Mouse (Mus musculus): Measurements from ENCODE around the gene Ddx19a. TPM values are rescaled to one million over a fixed set of nuclear protein-coding genes. Genes with fewer than 3 reads are reported as not detected.
A peak's percentile ranks its signal among the peaks of the same experiment; 100 is the strongest.
"Not testable (repeated sequence)": the region's sequence is repeated elsewhere in the genome, so short reads cannot be mapped to it uniquely, and the experiment has no call there.

The Ddx19a gene
- polyA plus RNA-seq, 1 experiment from 2014 or later: 12.1 TPM

GRCm38 (mm10) chr8:110944276-110944876, 53.2 kb downstream of the Ddx19a start:
- Histone ChIP-seq H3K36me3 (replicated peaks) (no peaks in the 10 kb centered on the region), H3K9ac (no peak overlapping the region), H3K27me3 (replicated peaks) (no peaks in the 10 kb centered on the region), H3K27ac (no peak overlapping the region), H3K9me3 (no peaks in the 10 kb centered on the region), H3K4me1 (no peaks in the 10 kb centered on the region), H3K4me3 (no peak overlapping the region), H3K4me2 (no peak overlapping the region)
- 89% methylated on average over 7 of the region's 7 CpGs for WGBS
- ATAC-seq (replicated peaks): no peak

- H3K27me3 ChIP-seq (replicated peaks): no peaks in the 10 kb centered on the region
- H3K4me3 ChIP-seq: no peak overlapping the region
- H3K9ac ChIP-seq: no peak overlapping the region
- H3K27ac ChIP-seq: no peak overlapping the region
- 48% methylated on average over 10 of the region's 10 CpGs for WGBS
- no peaks in the 10 kb centered on the region for H3K4me1 ChIP-seq
- no peak overlapping the region for H3K4me2 ChIP-seq
- no peaks in the 10 kb centered on the region for H3K36me3 ChIP-seq (replicated peaks)
- no peaks in the 10 kb centered on the region for H3K9me3 ChIP-seq
- no peak for ATAC-seq (replicated peaks)
Observed at GRCm38 (mm10) chr8:110941453-110941948, 56.1 kb downstream of the Ddx19a start.

- Histone ChIP-seq H3K9ac (no peak overlapping the region), H3K4me2 (no peak overlapping the region), H3K4me3 (no peak overlapping the region), H3K9me3 (no peaks in the 10 kb centered on the region), H3K36me3 (replicated peaks) (no peaks in the 10 kb centered on the region), H3K4me1 (no peaks in the 10 kb centered on the region), H3K27ac (no peak overlapping the region), H3K27me3 (replicated peaks) (no peaks in the 10 kb centered on the region)
- 89% methylated on average over 15 of the region's 15 CpGs for WGBS
- ATAC-seq (replicated peaks): no peak
Observed at GRCm38 (mm10) chr8:110940682-110941452, 56.7 kb downstream of the Ddx19a start.

- H3K27me3 ChIP-seq (replicated peaks): no peaks in the 10 kb centered on the region
- WGBS: 75% methylated on average over 6 of the region's 6 CpGs
- no peak overlapping the region for H3K4me3 ChIP-seq
- no peak for ATAC-seq (replicated peaks)
- H3K27ac ChIP-seq: no peak overlapping the region
- H3K9ac ChIP-seq: no peak overlapping the region
- no peak overlapping the region for H3K4me2 ChIP-seq
- H3K36me3 ChIP-seq (replicated peaks): no peaks in the 10 kb centered on the region
- no peaks in the 10 kb centered on the region for H3K9me3 ChIP-seq
- no peaks in the 10 kb centered on the region for H3K4me1 ChIP-seq
Observed at GRCm38 (mm10) chr8:110938882-110939589, 58.6 kb downstream of the Ddx19a start.

GRCm38 (mm10) chr8:110936217-110936616, 61.4 kb downstream of the Ddx19a start:
- Histone ChIP-seq H3K4me1 (no peaks in the 10 kb centered on the region), H3K4me3 (no peak overlapping the region), H3K4me2 (no peak overlapping the region), H3K9ac (no peak overlapping the region), H3K27me3 (replicated peaks) (no peaks in the 10 kb centered on the region), H3K27ac (0 out of 2 replicates have a peak overlapping the region, but pooled peaks have one; percentile 15), H3K36me3 (replicated peaks) (no peaks in the 10 kb centered on the region), H3K9me3 (no peaks in the 10 kb centered on the region)
- 94% methylated on average over 12 of the region's 12 CpGs for WGBS
- no peak for ATAC-seq (replicated peaks)

- 92% methylated on average over 2 of the region's 2 CpGs for WGBS
- no peak for ATAC-seq (replicated peaks)
Observed at GRCm38 (mm10) chr8:110933272-110933671, 64.3 kb downstream of the Ddx19a start.

GRCm38 (mm10) chr8:110932444-110932843, 65.2 kb downstream of the Ddx19a start:
- Histone ChIP-seq H3K4me1 (0 out of 2 replicates have a peak, but pooled peaks cover 3% of the 10 kb centered on the region), H3K9me3 (no peaks in the 10 kb centered on the region), H3K36me3 (replicated peaks) (no peaks in the 10 kb centered on the region), H3K27ac (no peak overlapping the region), H3K9ac (no peak overlapping the region), H3K4me3 (no peak overlapping the region), H3K4me2 (no peak overlapping the region), H3K27me3 (replicated peaks) (no peaks in the 10 kb centered on the region)
- ATAC-seq (replicated peaks): no peak
- WGBS: 90% methylated on average over 3 of the region's 3 CpGs

More at GRCm38 (mm10) chr8:110933272-110933671, 64.3 kb downstream of the Ddx19a start:
- H3K27me3 ChIP-seq (replicated peaks): no peaks in the 10 kb centered on the region
- no peaks in the 10 kb centered on the region for H3K9me3 ChIP-seq
- H3K36me3 ChIP-seq (replicated peaks): no peaks in the 10 kb centered on the region
- H3K4me3 ChIP-seq: no peak overlapping the region
- H3K27ac ChIP-seq: no peak overlapping the region
- no peak overlapping the region for H3K9ac ChIP-seq
- no peak overlapping the region for H3K4me2 ChIP-seq
- 0 out of 2 replicates have a peak, but pooled peaks cover 3% of the 10 kb centered on the region for H3K4me1 ChIP-seq

- Histone ChIP-seq H3K27me3 (replicated peaks) (no peaks in the 10 kb centered on the region), H3K4me2 (no peak overlapping the region), H3K4me1 (0 out of 2 replicates have a peak, but pooled peaks cover 3% of the 10 kb centered on the region), H3K9ac (no peak overlapping the region), H3K9me3 (no peaks in the 10 kb centered on the region), H3K4me3 (no peak overlapping the region), H3K36me3 (replicated peaks) (no peaks in the 10 kb centered on the region), H3K27ac (no peak overlapping the region)
- no peak for ATAC-seq (replicated peaks)
- WGBS: 76% methylated on average over 12 of the region's 12 CpGs
Observed at GRCm38 (mm10) chr8:110931176-110931939, 66.2 kb downstream of the Ddx19a start.

GRCm38 (mm10) chr8:110929672-110930071, 67.9 kb downstream of the Ddx19a start:
- H3K4me3 ChIP-seq; H3K36me3 ChIP-seq (replicated peaks); H3K9me3 ChIP-seq; ATAC-seq (replicated peaks); H3K27ac ChIP-seq; H3K4me2 ChIP-seq; H3K9ac ChIP-seq; H3K4me1 ChIP-seq; H3K27me3 ChIP-seq (replicated peaks): not testable (repeated sequence)
- 96% methylated on average over 6 of the region's 8 CpGs for WGBS

GRCm38 (mm10) chr8:110929066-110929465, 68.5 kb downstream of the Ddx19a start:
- no peak overlapping the region for H3K4me3 ChIP-seq
- 54% methylated on average over 5 of the region's 5 CpGs for WGBS
- H3K27ac ChIP-seq: no peak overlapping the region
- ATAC-seq (replicated peaks): no peak
- H3K9ac ChIP-seq: no peak overlapping the region
- no peak overlapping the region for H3K4me2 ChIP-seq
- no peaks in the 10 kb centered on the region for H3K36me3 ChIP-seq (replicated peaks)
- H3K4me1 ChIP-seq: 0 out of 2 replicates have a peak, but pooled peaks cover 3% of the 10 kb centered on the region
- no peaks in the 10 kb centered on the region for H3K27me3 ChIP-seq (replicated peaks)
- H3K9me3 ChIP-seq: no peaks in the 10 kb centered on the region

GRCm38 (mm10) chr8:110928435-110928834, 69.2 kb downstream of the Ddx19a start:
- no peak overlapping the region for H3K27ac ChIP-seq
- H3K9me3 ChIP-seq: no peaks in the 10 kb centered on the region
- H3K4me3 ChIP-seq: no peak overlapping the region
- H3K4me2 ChIP-seq: no peak overlapping the region
- H3K4me1 ChIP-seq: 0 out of 2 replicates have a peak, but pooled peaks cover 3% of the 10 kb centered on the region
- ATAC-seq (replicated peaks): no peak
- H3K27me3 ChIP-seq (replicated peaks): no peaks in the 10 kb centered on the region
- H3K9ac ChIP-seq: no peak overlapping the region
- no peaks in the 10 kb centered on the region for H3K36me3 ChIP-seq (replicated peaks)
- 90% methylated on average over 7 of the region's 7 CpGs for WGBS

GRCm38 (mm10) chr8:110926690-110927089, 70.9 kb downstream of the Ddx19a start:
- Histone ChIP-seq H3K9ac (no peak overlapping the region), H3K4me3 (no peak overlapping the region), H3K4me2 (no peak overlapping the region), H3K9me3 (no peaks in the 10 kb centered on the region), H3K36me3 (replicated peaks) (no peaks in the 10 kb centered on the region), H3K27me3 (replicated peaks) (no peaks in the 10 kb centered on the region), H3K4me1 (peaks cover 13% of the 10 kb centered on the region), H3K27ac (no peak overlapping the region)
- ATAC-seq (replicated peaks): no peak
- 60% methylated on average over 5 of the region's 5 CpGs for WGBS

Measured in midbrain, embryonic 15.5 days (tissue).